Mouse (Mus musculus) spleen, adult 2 months (tissue): Measurements from ENCODE around the gene Pard3.

ENCODE experiments used
- CTCF ChIP-seq: fragments of 200-500 bp; IDR thresholded peaks from 2 replicates; pipeline ENCODE4 v1.5.1; 2011; ENCODE audit warnings: mild to moderate bottlenecking, inconsistent platforms; ENCODE audit not compliant: insufficient read depth, insufficient read length, insufficient replicate concordance; ENCODE audit errors: extremely low read depth
- POLR2A ChIP-seq: fragments of 200-500 bp; IDR thresholded peaks from 2 replicates; pipeline ENCODE4 v1.6.1; 2011; ENCODE audit warnings: low read depth, low read length, inconsistent platforms

GRCm38 (mm10) chr8:127190350-127190749, 126.7 kb downstream of the Pard3 start:
- TF ChIP-seq CTCF (no peak), POLR2A (no peak)
